Mouse (Mus musculus): Measurements from ENCODE around the gene Gnmt. TPM values are rescaled to one million over a fixed set of nuclear protein-coding genes. Genes with fewer than 3 reads are reported as not detected.
"Not testable (repeated sequence)": the region's sequence is repeated elsewhere in the genome, so short reads cannot be mapped to it uniquely, and the experiment has no call there.

Gnmt gene
- polyA plus RNA-seq, 1 experiment from 2014 or later, result 2.5 TPM

DNA sequence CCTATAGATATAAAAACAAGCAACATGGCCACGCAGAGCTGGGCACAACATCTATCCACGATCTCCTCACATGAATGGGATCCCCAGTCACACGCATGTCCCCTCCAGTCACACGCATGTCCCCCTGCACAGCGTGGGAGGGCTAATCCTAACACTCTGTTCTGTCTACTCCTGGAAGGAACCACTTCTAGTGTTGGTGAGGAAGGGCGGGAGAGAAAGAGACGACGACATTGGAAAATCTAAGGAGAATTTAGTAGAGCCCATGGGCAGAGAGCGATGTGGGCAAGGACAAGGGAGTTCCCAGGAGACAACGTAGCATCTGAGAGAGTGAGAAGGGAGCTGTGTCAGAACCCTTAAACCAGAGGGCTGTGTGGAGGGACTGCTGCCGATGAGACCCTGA lies 41.6 kb upstream of the Gnmt start:
- Histone ChIP-seq H3K4me3 (ENCODE audit: low read length) (no peak overlapping the region), H3K4me1 (replicated peaks; ENCODE audit: control insufficient read depth, insufficient read depth, low read length) (peaks cover 17% of the 10 kb centered on the region), H3K4me2 (ENCODE audit: low read depth, low read length) (no peak overlapping the region), H3K27ac (ENCODE audit: low read length) (no peak overlapping the region), H3K36me3 (ENCODE audit: control insufficient read depth, insufficient read depth, low read length) (peaks cover 8% of the 10 kb centered on the region), H3K27me3 (ENCODE audit: control insufficient read depth, insufficient read depth, low read depth, low read length) (no peaks in the 10 kb centered on the region), H3K9ac (ENCODE audit: low read length) (no peak overlapping the region), H3K9me3 (ENCODE audit: control insufficient read depth, low read length) (no peaks in the 10 kb centered on the region)
- 87% methylated on average over 11 of the region's 11 CpGs for WGBS
- ATAC-seq (ENCODE audit: low read depth), result no peak

DNA sequence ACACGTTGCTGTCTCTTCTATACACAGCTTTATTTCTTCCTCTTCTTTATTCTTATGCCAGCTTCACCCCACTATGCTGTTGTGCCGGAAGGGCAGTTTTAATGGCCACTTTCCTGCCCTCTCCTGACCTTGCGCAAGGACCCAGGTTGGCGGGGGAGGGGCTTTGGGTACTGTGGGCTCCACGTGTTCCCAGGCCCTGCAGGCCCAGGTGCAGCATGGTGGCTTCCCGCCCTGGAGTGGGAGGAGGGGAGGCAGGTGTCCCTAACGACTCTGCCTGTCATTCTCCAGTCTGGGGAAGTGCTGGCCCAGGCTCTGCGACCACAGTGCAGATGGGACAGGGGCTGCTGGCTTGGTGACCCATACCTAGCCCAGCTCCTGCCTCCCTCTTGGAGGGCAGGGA lies 38.9 kb upstream of the Gnmt start:
- H3K9me3 ChIP-seq (ENCODE audit: control insufficient read depth, low read length), result no peaks in the 10 kb centered on the region
- no peaks in the 10 kb centered on the region for H3K27me3 ChIP-seq (ENCODE audit: control insufficient read depth, insufficient read depth, low read depth, low read length)
- H3K27ac ChIP-seq (ENCODE audit: low read length), result no peak overlapping the region
- H3K4me1 ChIP-seq (replicated peaks; ENCODE audit: control insufficient read depth, insufficient read depth, low read length), result peaks cover 7% of the 10 kb centered on the region
- 52% methylated on average over 8 of the region's 8 CpGs for WGBS
- H3K36me3 ChIP-seq (ENCODE audit: control insufficient read depth, insufficient read depth, low read length), result no peaks in the 10 kb centered on the region
- no peak overlapping the region for H3K4me3 ChIP-seq (ENCODE audit: low read length)
- no peak overlapping the region for H3K9ac ChIP-seq (ENCODE audit: low read length)
- no peak for ATAC-seq (ENCODE audit: low read depth)
- H3K4me2 ChIP-seq (ENCODE audit: low read depth, low read length), result no peak overlapping the region

DNA sequence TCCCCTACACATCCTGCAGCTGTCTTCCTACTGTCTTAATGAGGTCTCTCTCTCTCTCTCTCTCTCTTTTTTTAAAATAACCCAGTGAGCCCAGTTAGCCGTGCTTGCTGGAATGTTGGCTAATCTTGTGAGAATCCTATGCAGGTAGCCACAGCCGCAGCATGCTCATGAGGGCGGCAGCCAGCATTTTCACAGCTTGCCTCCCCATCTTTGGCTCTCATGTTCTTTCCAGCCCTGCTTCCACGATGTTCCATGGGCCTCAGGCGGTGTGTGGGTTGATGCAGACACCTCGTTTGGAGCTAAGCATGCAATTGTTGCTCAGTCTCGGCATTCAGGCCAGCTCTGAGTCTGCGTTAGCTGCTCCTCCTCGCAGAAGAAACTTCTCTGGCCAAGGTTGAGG lies 35.9 kb upstream of the Gnmt start:
- H3K9ac ChIP-seq (ENCODE audit: low read length); H3K27ac ChIP-seq (ENCODE audit: low read length); H3K4me1 ChIP-seq (replicated peaks; ENCODE audit: control insufficient read depth, insufficient read depth, low read length); ATAC-seq (ENCODE audit: low read depth); H3K27me3 ChIP-seq (ENCODE audit: control insufficient read depth, insufficient read depth, low read depth, low read length); H3K4me2 ChIP-seq (ENCODE audit: low read depth, low read length); H3K4me3 ChIP-seq (ENCODE audit: low read length); H3K9me3 ChIP-seq (ENCODE audit: control insufficient read depth, low read length); H3K36me3 ChIP-seq (ENCODE audit: control insufficient read depth, insufficient read depth, low read length): not testable (repeated sequence)
- WGBS, result 61% methylated on average over 8 of the region's 9 CpGs

DNA sequence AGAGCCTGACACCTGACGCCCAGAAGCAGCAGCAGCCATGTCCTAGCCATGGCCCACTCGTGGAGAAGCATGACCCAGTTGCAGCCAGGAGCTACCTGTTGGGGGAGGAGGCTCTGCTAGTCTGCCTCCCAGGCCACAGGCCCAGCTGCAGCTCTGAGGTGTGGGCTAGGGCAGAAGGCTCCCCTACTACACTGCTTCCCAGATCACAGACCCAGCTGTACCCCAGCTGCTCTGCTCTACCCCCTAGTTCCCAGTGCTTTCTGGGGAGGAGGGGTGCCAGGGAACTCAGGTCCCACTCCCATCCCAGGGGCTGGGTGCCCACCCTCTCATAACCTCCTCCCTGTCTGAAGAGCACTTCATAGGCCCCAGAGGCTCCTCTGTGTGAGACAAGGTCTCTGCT lies 34.6 kb upstream of the Gnmt start, which contains the start of gene Ptcra:
Gene Ptcra (minus strand): TSS at position 169 of the 400 bp plus-strand sequence.
- H3K4me3 ChIP-seq (ENCODE audit: low read length), result no peak within 1 kb of the TSS
- no peak within 1 kb of the TSS for H3K4me2 ChIP-seq (ENCODE audit: low read depth, low read length)
- no peaks in the 10 kb centered on the region for H3K27me3 ChIP-seq (ENCODE audit: control insufficient read depth, insufficient read depth, low read depth, low read length)
- H3K9ac ChIP-seq (ENCODE audit: low read length), result no peak within 1 kb of the TSS
- no peaks in the 10 kb centered on the region for H3K36me3 ChIP-seq (ENCODE audit: control insufficient read depth, insufficient read depth, low read length)
- ATAC-seq (ENCODE audit: low read depth), result peak; percentile 26
- no peaks in the 10 kb centered on the region for H3K9me3 ChIP-seq (ENCODE audit: control insufficient read depth, low read length)
- H3K4me1 ChIP-seq (replicated peaks; ENCODE audit: control insufficient read depth, insufficient read depth, low read length), result no peaks in the 10 kb centered on the region
- 55% methylated on average over 2 of the region's 2 CpGs for WGBS
- H3K27ac ChIP-seq (ENCODE audit: low read length), result no peak within 1 kb of the TSS

DNA sequence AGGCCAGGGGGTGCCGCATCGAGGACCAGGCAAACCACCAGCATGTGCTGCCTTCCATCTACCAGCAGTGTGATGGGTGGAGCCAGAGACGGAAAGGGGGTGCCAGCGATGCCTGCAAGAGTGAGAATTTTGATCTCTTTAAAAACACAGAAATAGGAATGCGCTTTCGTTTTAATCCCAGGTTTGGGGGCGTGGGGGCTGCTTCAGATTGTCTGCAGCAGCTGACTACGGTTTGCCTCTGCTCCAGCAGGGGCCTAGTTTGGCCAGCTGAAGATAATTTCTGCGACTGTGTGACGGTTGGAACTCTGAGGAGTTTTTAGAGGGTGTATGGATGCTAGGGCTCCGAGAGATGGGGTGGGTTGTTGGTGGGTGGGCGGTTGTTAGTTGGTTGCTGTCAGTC lies 29.8 kb upstream of the Gnmt start:
- Histone ChIP-seq H3K27me3 (ENCODE audit: control insufficient read depth, insufficient read depth, low read depth, low read length) (no peaks in the 10 kb centered on the region), H3K4me2 (ENCODE audit: low read depth, low read length) (no peak overlapping the region), H3K9me3 (ENCODE audit: control insufficient read depth, low read length) (no peaks in the 10 kb centered on the region), H3K4me1 (replicated peaks; ENCODE audit: control insufficient read depth, insufficient read depth, low read length) (no peaks in the 10 kb centered on the region), H3K36me3 (ENCODE audit: control insufficient read depth, insufficient read depth, low read length) (no peaks in the 10 kb centered on the region), H3K27ac (ENCODE audit: low read length) (no peak overlapping the region), H3K9ac (ENCODE audit: low read length) (no peak overlapping the region), H3K4me3 (ENCODE audit: low read length) (no peak overlapping the region)
- ATAC-seq (ENCODE audit: low read depth), result no peak
- 78% methylated on average over 12 of the region's 12 CpGs for WGBS

DNA sequence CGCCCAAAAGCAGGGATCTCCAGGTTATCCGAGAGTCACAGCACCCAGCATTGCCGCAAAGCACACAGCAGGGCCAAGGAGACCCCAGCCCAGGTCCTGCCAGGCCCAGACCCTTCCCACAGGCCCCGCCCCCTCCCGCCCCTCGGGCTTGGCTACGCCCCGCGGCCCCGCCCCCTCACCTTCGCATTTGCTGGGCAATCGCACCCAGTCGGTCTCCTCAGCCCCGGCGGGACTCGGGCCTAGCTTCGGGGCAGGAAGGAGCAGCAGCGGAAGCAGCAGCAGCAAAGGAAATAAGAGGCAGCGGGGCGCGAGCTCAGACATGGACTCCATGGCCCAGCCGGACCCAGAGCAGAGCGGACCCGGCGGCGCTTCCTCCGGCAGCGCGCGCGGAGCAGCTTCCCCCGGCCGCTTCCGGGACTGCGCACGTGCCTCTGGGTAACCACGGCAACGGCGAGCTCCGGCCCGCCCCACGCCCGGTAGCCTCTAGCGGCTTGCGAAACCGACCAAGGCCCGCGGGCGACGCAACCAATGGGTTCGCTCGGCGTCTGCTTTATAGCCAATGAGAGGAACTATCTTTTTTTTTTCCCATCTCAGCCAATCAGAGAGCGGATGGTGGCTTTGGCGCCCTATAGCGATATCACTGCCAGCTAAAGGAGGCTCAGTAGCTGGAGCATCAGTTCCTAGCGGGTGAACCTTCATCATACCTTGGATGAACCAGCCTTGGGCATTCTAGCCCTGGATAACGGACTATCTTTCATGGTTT lies 23.0 kb upstream of the Gnmt start, which contains the start of gene Cnpy3:
Gene Cnpy3 (minus strand): TSS at position 421 of the 763 bp plus-strand sequence.
- Histone ChIP-seq H3K27me3 (ENCODE audit: control insufficient read depth, insufficient read depth, low read depth, low read length) (no peaks in the 10 kb centered on the region), H3K27ac (ENCODE audit: low read length) (peak within 1 kb of the TSS; percentile 93), H3K9me3 (ENCODE audit: control insufficient read depth, low read length) (no peaks in the 10 kb centered on the region), H3K4me2 (ENCODE audit: low read depth, low read length) (peak within 1 kb of the TSS; percentile 85), H3K4me3 (ENCODE audit: low read length) (peak within 1 kb of the TSS; percentile 87), H3K4me1 (replicated peaks; ENCODE audit: control insufficient read depth, insufficient read depth, low read length) (peaks cover 12% of the 10 kb centered on the region), H3K9ac (ENCODE audit: low read length) (peak within 1 kb of the TSS; percentile 82), H3K36me3 (ENCODE audit: control insufficient read depth, insufficient read depth, low read length) (peaks cover 4% of the 10 kb centered on the region; the same call in 1 of the 2 replicates)
- peak; percentile 99 for ATAC-seq (ENCODE audit: low read depth)
- WGBS, result under 1% methylated on average over 58 of the region's 58 CpGs

DNA sequence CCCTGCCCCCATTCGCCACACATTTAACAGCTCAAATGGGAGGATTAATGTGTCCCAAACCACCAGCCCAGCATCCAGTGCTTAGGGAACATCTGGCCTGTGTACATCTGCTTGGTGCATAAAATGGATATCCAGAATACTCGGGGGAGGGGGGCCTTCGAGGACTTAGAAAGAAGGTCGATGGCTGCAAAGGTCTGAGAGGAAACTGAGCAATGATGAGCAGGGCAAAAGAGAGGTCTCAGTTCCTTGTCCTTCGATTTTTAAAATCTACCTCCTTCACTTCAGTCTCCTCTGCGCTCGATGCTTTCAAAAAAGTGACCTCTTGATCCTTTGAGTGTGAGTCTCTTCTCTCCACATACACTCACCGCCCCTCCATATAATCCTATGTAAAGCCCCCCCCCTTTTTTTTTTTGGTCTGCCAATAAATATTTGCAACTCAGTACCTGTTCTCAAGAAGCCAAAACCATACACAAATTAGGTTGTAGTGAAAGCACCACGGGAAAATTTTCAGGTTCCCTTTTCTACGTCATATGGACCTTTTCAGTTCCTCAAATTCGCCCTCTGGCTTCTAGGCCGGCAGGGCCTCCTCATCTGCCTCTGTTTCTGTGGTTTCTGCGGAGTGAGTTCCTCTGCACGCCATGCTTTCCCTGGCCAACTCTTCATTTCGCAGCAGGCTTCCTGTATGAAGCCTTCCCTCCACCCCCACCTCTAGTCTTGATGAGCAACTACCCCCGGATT lies 22.3 kb upstream of the Gnmt start:
- no peaks in the 10 kb centered on the region for H3K9me3 ChIP-seq (ENCODE audit: control insufficient read depth, low read length)
- 12% methylated on average over 16 of the region's 16 CpGs for WGBS
- no peaks in the 10 kb centered on the region for H3K27me3 ChIP-seq (ENCODE audit: control insufficient read depth, insufficient read depth, low read depth, low read length)
- H3K4me3 ChIP-seq (ENCODE audit: low read length), result peak overlapping the region; percentile 87
- H3K4me1 ChIP-seq (replicated peaks; ENCODE audit: control insufficient read depth, insufficient read depth, low read length), result peaks cover 12% of the 10 kb centered on the region
- peak overlapping the region; percentile 85 for H3K4me2 ChIP-seq (ENCODE audit: low read depth, low read length)
- peak overlapping the region; percentile 82 for H3K9ac ChIP-seq (ENCODE audit: low read length)
- peak; percentile 50 for ATAC-seq (ENCODE audit: low read depth)
- peaks cover 4% of the 10 kb centered on the region; the same call in 1 of the 2 replicates for H3K36me3 ChIP-seq (ENCODE audit: control insufficient read depth, insufficient read depth, low read length)
- H3K27ac ChIP-seq (ENCODE audit: low read length), result peak overlapping the region; percentile 93

DNA sequence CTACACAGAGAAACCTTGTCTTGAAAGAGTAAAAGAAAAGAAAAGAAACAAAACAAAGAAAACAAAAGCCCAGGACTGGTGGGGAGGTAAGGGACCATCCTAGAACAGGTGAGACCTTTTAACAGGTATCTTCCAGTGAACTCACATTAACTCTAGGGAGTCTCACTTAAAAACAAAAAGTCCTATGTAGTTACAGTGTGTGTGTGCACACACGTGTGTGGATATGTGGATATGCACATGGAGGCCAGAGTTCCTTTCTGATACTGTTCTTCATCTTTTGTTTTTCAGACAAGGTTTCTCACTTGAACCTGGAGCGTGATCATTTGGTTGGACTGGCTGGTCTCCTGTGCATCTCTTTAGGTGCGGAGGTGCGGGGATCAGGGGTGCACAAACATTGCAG lies 21.6 kb upstream of the Gnmt start:
- Histone ChIP-seq H3K4me3 (ENCODE audit: low read length) (peak overlapping the region; percentile 87), H3K27ac (ENCODE audit: low read length) (no peak overlapping the region)

DNA sequence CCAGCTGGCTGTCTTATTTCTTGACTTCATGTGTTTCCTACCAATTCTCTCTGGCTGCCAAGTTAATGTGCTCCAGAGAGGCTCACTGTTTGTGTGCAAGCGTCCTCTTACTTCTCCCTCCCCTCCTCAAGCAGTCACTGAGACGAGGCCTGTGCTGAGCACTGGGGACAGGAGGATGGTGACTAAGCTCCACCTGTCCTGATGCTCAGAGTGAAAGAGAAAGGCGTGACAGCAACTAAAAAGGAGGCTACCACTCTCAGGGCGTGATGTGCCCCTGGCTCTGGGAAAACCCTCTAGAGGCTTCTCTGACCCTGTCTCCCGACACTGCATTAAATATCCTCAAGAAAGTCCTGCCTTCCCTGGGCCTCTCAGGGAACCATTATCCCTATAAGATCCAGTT lies 20.3 kb upstream of the Gnmt start:
- WGBS, result 87% methylated on average over 5 of the region's 5 CpGs
- peaks cover 12% of the 10 kb centered on the region for H3K4me1 ChIP-seq (replicated peaks; ENCODE audit: control insufficient read depth, insufficient read depth, low read length)
- H3K27me3 ChIP-seq (ENCODE audit: control insufficient read depth, insufficient read depth, low read depth, low read length), result no peaks in the 10 kb centered on the region
- no peak for ATAC-seq (ENCODE audit: low read depth)
- no peak overlapping the region for H3K4me3 ChIP-seq (ENCODE audit: low read length)
- H3K4me2 ChIP-seq (ENCODE audit: low read depth, low read length), result no peak overlapping the region
- H3K9me3 ChIP-seq (ENCODE audit: control insufficient read depth, low read length), result no peaks in the 10 kb centered on the region
- H3K27ac ChIP-seq (ENCODE audit: low read length), result no peak overlapping the region
- H3K36me3 ChIP-seq (ENCODE audit: control insufficient read depth, insufficient read depth, low read length), result peaks cover 5% of the 10 kb centered on the region; the same call in 1 of the 2 replicates
- no peak overlapping the region for H3K9ac ChIP-seq (ENCODE audit: low read length)

More for the DNA sequence above, 21.6 kb upstream of the Gnmt start:
- ATAC-seq (ENCODE audit: low read depth), result no peak
- Histone ChIP-seq H3K27me3 (ENCODE audit: control insufficient read depth, insufficient read depth, low read depth, low read length) (no peaks in the 10 kb centered on the region), H3K4me1 (replicated peaks; ENCODE audit: control insufficient read depth, insufficient read depth, low read length) (peaks cover 12% of the 10 kb centered on the region), H3K9ac (ENCODE audit: low read length) (peak overlapping the region; percentile 82), H3K4me2 (ENCODE audit: low read depth, low read length) (peak overlapping the region; percentile 85), H3K36me3 (ENCODE audit: control insufficient read depth, insufficient read depth, low read length) (peaks cover 5% of the 10 kb centered on the region; the same call in 1 of the 2 replicates), H3K9me3 (ENCODE audit: control insufficient read depth, low read length) (no peaks in the 10 kb centered on the region)
- 87% methylated on average over 4 of the region's 4 CpGs for WGBS
